Mouse (Mus musculus) liver, embryonic 13.5 days (tissue): ENCODE results near the gene H2afv. TPM values are rescaled to one million over a fixed set of nuclear protein-coding genes. Genes with fewer than 3 reads are reported as not detected.

ENCODE experiments used
- ATAC-seq: fragments of 200-750 bp; cut with Nextera tagmentation; 2 replicates; pipeline ENCODE4 v1.8.0; 2017; ENCODE audit warnings: low read depth, mild to moderate bottlenecking, moderate number of reproducible peaks, moderate library complexity
- DNase-seq: peaks from one replicate; pipeline ENCODE4 v3.0.0; 2022
- H3K27ac ChIP-seq: fragments of 300-500 bp; sonication (generic); 2 replicates; pipeline ENCODE4 v1.5.1; 2015; ENCODE audit warnings: moderate library complexity, mild to moderate bottlenecking, inconsistent platforms
- H3K27me3 ChIP-seq: fragments of 300-500 bp; sonication (generic); 2 replicates; pipeline ENCODE4 v1.6.1; 2015; ENCODE audit warnings: mild to moderate bottlenecking, inconsistent platforms
- H3K36me3 ChIP-seq: fragments of 300-500 bp; sonication (generic); 2 replicates; pipeline ENCODE4 v1.6.1; 2015; ENCODE audit warnings: mild to moderate bottlenecking, inconsistent platforms
- H3K4me1 ChIP-seq: fragments of 300-500 bp; sonication (generic); replicated peaks from 2 replicates; pipeline ENCODE4 v1.6.1; 2015; ENCODE audit warnings: inconsistent platforms
- H3K4me2 ChIP-seq: fragments of 300-500 bp; sonication (generic); 2 replicates; pipeline ENCODE4 v1.6.1; 2015; ENCODE audit warnings: inconsistent platforms, mild to moderate bottlenecking, moderate library complexity
- H3K4me3 ChIP-seq: fragments of 300-500 bp; sonication (generic); replicated peaks from 2 replicates; pipeline ENCODE4 v1.5.1; 2015; ENCODE audit warnings: mild to moderate bottlenecking, inconsistent platforms
- H3K9ac ChIP-seq: fragments of 300-500 bp; sonication (generic); 2 replicates; pipeline ENCODE4 v1.6.1; 2015; ENCODE audit warnings: mild to moderate bottlenecking, inconsistent platforms
- H3K9me3 ChIP-seq: fragments of 300-500 bp; sonication (generic); replicated peaks from 2 replicates; pipeline ENCODE4 v1.6.1; 2016; ENCODE audit warnings: inconsistent platforms
- WGBS: fragments of 180-500 bp; shearing (Covaris S2); methylation state at CpG from one replicate; pipeline ENCODE4 v1.1.7; 2015; ENCODE audit not compliant: insufficient replicate concordance; 5-methylcytosine and 5-hydroxymethylcytosine counted together
- polyA plus RNA-seq: library from polyadenylated mRNA; unstranded; fragments of >200 nt; fragmentation: Nextera tagmentation; extraction: Ambion mirVana; gene quantifications from 2 replicates; pipeline ENCODE4 v1.2.1, GENCODE M21; 2015

Gene H2afv
- polyA plus RNA-seq, result 109 and 112 TPM in 2 replicates

GRCm38 (mm10) chr11:6444077-6444853, at the start of gene H2afv:
Gene H2afv, minus strand, starts transcription at chr11:6444443.
- under 1% methylated on average over 78 of the region's 80 CpGs for WGBS
- ATAC-seq (peak; percentile 96), DNase-seq (peak; percentile 99)
- H3K4me2 ChIP-seq, result peak within 1 kb of the TSS; percentile 78
- H3K36me3 ChIP-seq, result peaks cover 17% of the 10 kb centered on the region
- peaks cover 27% of the 10 kb centered on the region for H3K4me1 ChIP-seq
- H3K4me3 ChIP-seq, result peak within 1 kb of the TSS; percentile 81
- H3K9me3 ChIP-seq, result no peaks in the 10 kb centered on the region
- H3K9ac ChIP-seq, result peak within 1 kb of the TSS; percentile 91
- H3K27me3 ChIP-seq, result no peaks in the 10 kb centered on the region
- H3K27ac ChIP-seq, result peak within 1 kb of the TSS; percentile 93

DNA sequence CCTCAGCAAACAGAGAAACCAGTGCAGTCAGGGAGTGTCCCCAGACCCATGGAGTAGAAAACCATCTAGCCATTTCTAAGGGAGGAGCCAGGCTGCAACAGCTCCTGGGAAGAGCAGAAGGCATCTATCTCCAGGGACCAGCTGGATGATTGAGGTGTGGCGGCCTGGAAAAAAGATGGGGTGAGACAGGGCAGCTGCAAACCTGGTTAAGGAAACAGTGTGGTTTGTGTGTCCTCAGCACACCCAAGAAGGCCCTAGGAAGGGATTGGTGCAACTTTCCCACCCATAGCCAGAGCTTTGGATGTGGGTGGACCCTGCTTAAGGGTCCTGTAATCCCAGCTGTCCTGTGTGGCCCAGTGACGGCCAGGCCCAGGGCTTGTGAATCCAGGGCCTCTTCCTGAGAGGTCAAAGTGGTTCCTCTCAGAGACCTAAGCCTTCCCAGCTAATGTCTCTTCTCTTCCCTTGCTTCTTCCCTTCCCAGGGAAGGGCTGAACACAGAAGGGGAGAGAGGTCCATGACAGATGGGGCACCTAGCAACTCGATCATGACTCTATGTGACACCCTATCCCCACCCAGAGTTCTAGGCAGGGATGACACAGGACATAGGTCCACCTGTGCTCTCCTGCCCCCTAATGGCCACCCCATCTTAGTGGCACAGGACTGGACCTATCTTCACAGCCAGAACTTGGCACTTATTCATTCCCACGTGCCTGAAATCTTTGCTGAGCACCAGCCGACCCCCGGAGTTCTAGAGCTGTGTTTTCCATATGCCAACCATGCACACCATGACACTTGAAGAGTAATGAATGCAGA, 45.7 kb upstream of the H2afv start:
- Histone ChIP-seq H3K4me3 (no peak overlapping the region), H3K27ac (no peak overlapping the region), H3K4me2 (no peak overlapping the region), H3K36me3 (no peaks in the 10 kb centered on the region), H3K9ac (no peak overlapping the region), H3K4me1 (peaks cover 11% of the 10 kb centered on the region), H3K9me3 (no peaks in the 10 kb centered on the region), H3K27me3 (no peaks in the 10 kb centered on the region)
- 43% methylated on average over 6 of the region's 6 CpGs for WGBS
- DNase-seq, result peak; percentile 46
- peak; percentile 79 for ATAC-seq

- no peak overlapping the region for H3K9ac ChIP-seq
- H3K27ac ChIP-seq, result no peak overlapping the region
- H3K4me3 ChIP-seq, result no peak overlapping the region
- H3K9me3 ChIP-seq, result no peaks in the 10 kb centered on the region
- H3K4me1 ChIP-seq, result peaks cover 11% of the 10 kb centered on the region
- DNase-seq (no peak), ATAC-seq (no peak)
- no peak overlapping the region for H3K4me2 ChIP-seq
- WGBS, result 82% methylated on average over 7 of the region's 7 CpGs
- no peaks in the 10 kb centered on the region for H3K27me3 ChIP-seq
- no peaks in the 10 kb centered on the region for H3K36me3 ChIP-seq
Measured at GRCm38 (mm10) chr11:6489257-6489656, 45.0 kb upstream of the H2afv start.

- H3K36me3 ChIP-seq, result no peaks in the 10 kb centered on the region
- no peaks in the 10 kb centered on the region for H3K9me3 ChIP-seq
- 78% methylated on average over 5 of the region's 5 CpGs for WGBS
- H3K27me3 ChIP-seq, result no peaks in the 10 kb centered on the region
- no peak overlapping the region for H3K27ac ChIP-seq
- ATAC-seq, result no peak
- DNase-seq, result no peak
- H3K4me3 ChIP-seq, result no peak overlapping the region
- H3K4me1 ChIP-seq, result peaks cover 19% of the 10 kb centered on the region
- no peak overlapping the region for H3K9ac ChIP-seq
- no peak overlapping the region for H3K4me2 ChIP-seq
Measured at GRCm38 (mm10) chr11:6488041-6488684, 43.9 kb upstream of the H2afv start.

- Histone ChIP-seq H3K4me1 (peaks cover 25% of the 10 kb centered on the region), H3K27me3 (no peaks in the 10 kb centered on the region), H3K36me3 (no peaks in the 10 kb centered on the region), H3K4me2 (no peak overlapping the region), H3K4me3 (no peak overlapping the region), H3K27ac (no peak overlapping the region), H3K9me3 (no peaks in the 10 kb centered on the region), H3K9ac (no peak overlapping the region)
- DNase-seq, result no peak
- no peak for ATAC-seq
- WGBS, result 51% methylated on average over 7 of the region's 7 CpGs
Measured at GRCm38 (mm10) chr11:6487496-6487895, 43.3 kb upstream of the H2afv start.

DNA sequence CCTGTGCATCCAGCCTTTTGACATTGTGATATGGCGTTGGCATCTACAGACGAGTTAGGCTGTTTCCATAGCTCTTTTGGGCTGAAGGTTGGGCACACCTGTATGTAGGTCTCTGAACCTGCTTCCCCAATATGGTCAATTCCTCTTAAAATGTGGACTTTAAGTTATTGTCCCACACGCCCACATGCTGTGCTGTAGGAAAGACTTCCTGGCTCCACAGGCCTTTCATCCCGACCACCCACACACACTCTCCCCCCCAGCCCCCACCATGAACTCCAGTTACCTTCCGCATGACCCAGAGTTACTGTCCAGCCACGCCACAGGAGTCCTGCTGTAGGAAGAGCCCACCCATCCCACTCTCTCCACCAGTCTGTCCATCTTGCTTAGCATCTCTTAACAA, 42.7 kb upstream of the H2afv start:
- H3K9ac ChIP-seq, result no peak overlapping the region
- H3K27me3 ChIP-seq, result no peaks in the 10 kb centered on the region
- H3K36me3 ChIP-seq, result no peaks in the 10 kb centered on the region
- no peak overlapping the region for H3K4me3 ChIP-seq
- H3K4me2 ChIP-seq, result no peak overlapping the region
- ATAC-seq (no peak), DNase-seq (no peak)
- no peaks in the 10 kb centered on the region for H3K9me3 ChIP-seq
- H3K4me1 ChIP-seq, result peaks cover 25% of the 10 kb centered on the region
- H3K27ac ChIP-seq, result no peak overlapping the region
- WGBS, result 61% methylated on average over 6 of the region's 6 CpGs

DNA sequence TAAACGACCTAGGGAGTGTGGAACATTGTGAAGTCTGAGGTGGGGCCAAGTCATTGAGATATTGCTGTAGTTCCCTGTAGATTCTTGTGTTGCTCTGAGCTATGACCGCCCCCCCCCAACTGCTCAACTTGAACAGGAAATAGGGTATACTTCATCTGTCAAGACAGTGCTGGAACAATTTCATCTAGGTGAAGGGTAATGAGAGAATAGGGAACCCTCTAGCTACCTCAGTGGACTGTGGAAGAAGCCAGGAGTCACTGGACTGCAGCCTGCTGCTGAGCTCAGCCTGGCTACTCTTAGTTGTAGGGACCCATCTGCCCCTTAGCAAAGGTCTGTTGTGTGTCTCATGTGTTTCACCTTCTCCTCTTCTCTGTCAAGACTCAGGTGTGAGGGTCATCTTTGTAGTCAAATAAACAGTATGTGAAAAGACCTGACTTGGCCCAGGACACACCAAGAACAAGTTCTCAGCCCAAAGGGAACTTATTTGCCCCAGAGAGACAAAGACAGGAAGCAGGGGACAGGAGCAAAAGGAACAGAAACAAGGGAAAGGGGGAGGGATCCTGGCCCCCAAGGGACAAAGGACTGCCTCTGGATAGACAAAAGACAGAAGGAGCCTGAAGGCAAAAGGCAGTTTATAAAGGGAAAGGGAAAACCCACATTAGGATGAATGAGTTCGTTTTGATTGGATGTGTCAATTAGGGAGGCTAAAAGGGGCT, 40.2 kb upstream of the H2afv start:
- H3K36me3 ChIP-seq, result no peaks in the 10 kb centered on the region
- no peak for ATAC-seq

DNA sequence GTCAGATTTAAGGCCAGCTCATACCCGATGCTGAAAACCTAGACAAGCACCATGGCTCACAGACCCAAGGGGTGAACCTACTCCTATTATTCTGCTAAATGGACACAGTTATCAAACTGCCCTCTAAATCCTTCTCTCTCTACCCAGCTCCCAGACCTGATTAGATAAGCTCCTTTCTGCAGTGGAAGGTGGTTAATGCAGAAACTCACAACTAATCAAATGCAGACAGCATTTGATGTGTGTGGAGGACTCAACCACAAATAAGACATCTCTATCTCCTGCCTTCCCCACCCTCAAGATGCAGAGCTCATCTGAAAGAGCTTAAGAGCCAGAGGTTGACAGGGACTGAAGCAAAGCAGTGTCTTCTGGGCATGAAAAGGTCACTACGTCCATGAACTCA, 38.9 kb upstream of the H2afv start:
- H3K27ac ChIP-seq, result no peak overlapping the region
- H3K36me3 ChIP-seq, result no peaks in the 10 kb centered on the region
- DNase-seq (no peak), ATAC-seq (no peak)
- no peaks in the 10 kb centered on the region for H3K9me3 ChIP-seq
- peaks cover 22% of the 10 kb centered on the region for H3K4me1 ChIP-seq
- H3K4me2 ChIP-seq, result no peak overlapping the region
- WGBS, result 60% methylated on average over 2 of the region's 2 CpGs
- H3K27me3 ChIP-seq, result no peaks in the 10 kb centered on the region
- no peak overlapping the region for H3K9ac ChIP-seq
- no peak overlapping the region for H3K4me3 ChIP-seq

More for the DNA sequence above, 40.2 kb upstream of the H2afv start:
- H3K4me1 ChIP-seq, result peaks cover 19% of the 10 kb centered on the region
- no peak overlapping the region for H3K4me2 ChIP-seq
- H3K9ac ChIP-seq, result no peak overlapping the region
- DNase-seq, result no peak
- H3K27ac ChIP-seq, result no peak overlapping the region
- no peaks in the 10 kb centered on the region for H3K27me3 ChIP-seq
- no peak overlapping the region for H3K4me3 ChIP-seq
- WGBS, result 30% methylated on average over 3 of the region's 3 CpGs
- no peaks in the 10 kb centered on the region for H3K9me3 ChIP-seq

GRCm38 (mm10) chr11:6481669-6482185, 37.5 kb upstream of the H2afv start:
- DNase-seq (no peak), ATAC-seq (no peak)
- H3K4me1 ChIP-seq, result peaks cover 20% of the 10 kb centered on the region
- H3K9me3 ChIP-seq, result no peaks in the 10 kb centered on the region
- no peak overlapping the region for H3K4me3 ChIP-seq
- WGBS, result 53% methylated on average over 6 of the region's 6 CpGs
- no peak overlapping the region for H3K9ac ChIP-seq
- H3K36me3 ChIP-seq, result no peaks in the 10 kb centered on the region
- no peak overlapping the region for H3K27ac ChIP-seq
- H3K4me2 ChIP-seq, result no peak overlapping the region
- no peaks in the 10 kb centered on the region for H3K27me3 ChIP-seq

DNA sequence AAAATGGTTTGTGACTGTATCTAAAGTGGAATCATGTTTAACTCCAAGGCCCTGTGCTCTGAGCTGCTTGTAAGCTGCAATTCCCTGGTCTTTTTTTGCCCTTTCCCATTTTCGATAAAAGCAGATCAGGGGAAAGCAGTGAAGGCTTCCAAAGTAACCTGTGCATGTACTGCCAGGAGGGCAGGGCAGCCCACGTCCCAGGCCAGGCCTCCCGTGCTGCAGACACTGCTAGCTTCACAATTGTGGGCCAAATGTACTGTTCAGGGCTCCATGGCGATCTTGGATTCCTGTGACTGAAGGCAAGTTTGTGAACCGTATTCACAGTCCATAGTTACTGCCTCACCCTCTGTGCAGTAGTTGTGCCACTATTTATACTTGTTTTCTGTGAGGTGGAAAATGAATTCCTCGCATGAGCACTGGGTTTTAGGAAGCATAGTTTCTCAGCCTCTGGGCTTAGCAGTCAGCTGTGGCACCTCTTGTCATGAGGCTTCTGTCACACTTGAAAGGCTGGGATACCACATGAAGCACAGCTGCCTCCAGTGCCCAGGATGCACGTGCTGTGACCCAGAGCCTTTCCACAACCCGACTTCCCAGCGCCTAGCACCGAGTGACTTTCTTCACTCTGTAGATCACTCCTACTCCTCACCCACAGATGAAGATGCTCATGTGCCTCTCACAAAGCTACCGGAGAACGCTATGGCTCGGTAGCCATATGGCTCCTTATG, 36.6 kb upstream of the H2afv start:
- DNase-seq (no peak), ATAC-seq (no peak)
- Histone ChIP-seq H3K27me3 (no peaks in the 10 kb centered on the region), H3K4me2 (no peak overlapping the region), H3K36me3 (no peaks in the 10 kb centered on the region), H3K9me3 (no peaks in the 10 kb centered on the region), H3K27ac (no peak overlapping the region), H3K4me3 (no peak overlapping the region), H3K9ac (no peak overlapping the region), H3K4me1 (peaks cover 20% of the 10 kb centered on the region)
- 73% methylated on average over 13 of the region's 13 CpGs for WGBS
